Mouse (Mus musculus): ENCODE measurements around the gene Kcnj14.

Kcnj14 gene

GRCm38 (mm10) chr7:45771101-45771500 is 53.5 kb downstream of the Kcnj14 start:
- ATAC-seq (ENCODE audit: insufficient number of reproducible peaks, low FRiP score, low TSS enrichment) = no peak

GRCm38 (mm10) chr7:45770427-45771082 is 54.0 kb downstream of the Kcnj14 start:
- ATAC-seq (ENCODE audit: insufficient number of reproducible peaks, low FRiP score, low TSS enrichment) = no peak

GRCm38 (mm10) chr7:45767500-45767899 is 57.1 kb downstream of the Kcnj14 start:
- no peak for ATAC-seq (ENCODE audit: insufficient number of reproducible peaks, low FRiP score, low TSS enrichment)

- ATAC-seq (ENCODE audit: insufficient number of reproducible peaks, low FRiP score, low TSS enrichment) = no peak
Observed at GRCm38 (mm10) chr7:45766764-45767163, 57.8 kb downstream of the Kcnj14 start.

Measured in cerebellum, adult (tissue).